Mouse (Mus musculus) adrenal gland, postnatal 14 days (tissue): ENCODE measurements around the gene Cd9. TPM values are rescaled to one million over a fixed set of nuclear protein-coding genes. Genes with fewer than 3 reads are reported as not detected.

ENCODE experiments used
- total RNA-seq: library from RNA; stranded (reverse); gene quantifications from 2 replicates; pipeline ENCODE4 v1.2.3, GENCODE M21; 2021

The Cd9 gene
- total RNA-seq, 1 experiment from 2014 or later = 135 TPM

Other genes starting within 250 kb of the Cd9 start
- gene Tuba3a, start 208.7 kb downstream of the Cd9 start, total RNA-seq = not detected in 2 replicates
- gene Ltbr, start 180.9 kb downstream of the Cd9 start, total RNA-seq = 68.7 and 70.0 TPM in 2 replicates
- gene Scnn1a, start 174.1 kb downstream of the Cd9 start, total RNA-seq = 1.0 and 1.9 TPM in 2 replicates
- gene Tnfrsf1a, start 145.4 kb downstream of the Cd9 start, total RNA-seq = 210 and 220 TPM in 2 replicates
- gene Plekhg6, start 114.0 kb downstream of the Cd9 start, total RNA-seq = 0.38 and 0.52 TPM in 2 replicates
- gene Vwf, start 52.0 kb upstream of the Cd9 start, total RNA-seq = 18.5 and 30.6 TPM in 2 replicates
- 0.26 TPM in 1 of 2 replicates, not detected in the other for gene Ano2, start 195.6 kb upstream of the Cd9 start, total RNA-seq